Mouse (Mus musculus) liver, embryonic 11.5 days (tissue): ENCODE results near the gene Bub1b. TPM values are rescaled to one million over a fixed set of nuclear protein-coding genes. Genes with fewer than 3 reads are reported as not detected.

ENCODE experiments used
- ATAC-seq: fragments of 200-750 bp; cut with Nextera tagmentation; replicated peaks from 2 replicates; pipeline ENCODE4 v1.8.0; 2017; ENCODE audit warnings: moderate number of reproducible peaks, mild to moderate bottlenecking, moderate TSS enrichment, moderate library complexity; ENCODE audit not compliant: low FRiP score
- DNase-seq: peaks from one replicate; pipeline ENCODE4 v3.0.0-alpha.2; 2017; ENCODE audit warnings: low spot score
- H3K27ac ChIP-seq: fragments of 300-500 bp; sonication (generic); 2 replicates; pipeline ENCODE4 v1.5.1; 2014; ENCODE audit warnings: mild to moderate bottlenecking, low read depth, low read length, control low read depth
- H3K27me3 ChIP-seq: fragments of 300-500 bp; sonication (generic); replicated peaks from 2 replicates; pipeline ENCODE4 v1.6.1; 2014; ENCODE audit warnings: low read length, mixed read lengths; ENCODE audit not compliant: control insufficient read depth, insufficient read depth
- H3K36me3 ChIP-seq: fragments of 300-500 bp; sonication (generic); 2 replicates; pipeline ENCODE4 v1.6.1; 2014; ENCODE audit warnings: mild to moderate bottlenecking, low read length, moderate library complexity, mixed read lengths; ENCODE audit not compliant: control insufficient read depth, insufficient read depth
- H3K4me1 ChIP-seq: fragments of 300-500 bp; sonication (generic); replicated peaks from 2 replicates; pipeline ENCODE4 v1.6.1; 2014; ENCODE audit warnings: low read length, mixed read lengths; ENCODE audit not compliant: control insufficient read depth, insufficient read depth
- H3K4me2 ChIP-seq: fragments of 300-500 bp; sonication (generic); 2 replicates; pipeline ENCODE4 v1.6.1; 2014; ENCODE audit warnings: mild to moderate bottlenecking, control low read depth, moderate library complexity
- H3K4me3 ChIP-seq: fragments of 300-500 bp; sonication (generic); 2 replicates; pipeline ENCODE4 v1.5.1; 2014; ENCODE audit warnings: low read depth, low read length, control low read depth
- H3K9ac ChIP-seq: fragments of 300-500 bp; sonication (generic); 2 replicates; pipeline ENCODE4 v1.6.1; 2014; ENCODE audit warnings: low read depth, low read length, control low read depth
- H3K9me3 ChIP-seq: fragments of 300-500 bp; sonication (generic); 2 replicates; pipeline ENCODE4 v1.6.1; 2016; ENCODE audit warnings: low read length, inconsistent platforms, mixed read lengths; ENCODE audit not compliant: control insufficient read depth
- WGBS: fragments of 180-500 bp; shearing (Covaris S2); extraction: QIAGEN DNeasy Blood & Tissue Kit; methylation state at CpG from one replicate; pipeline ENCODE4 v1.1.7; 2014; 5-methylcytosine and 5-hydroxymethylcytosine counted together
- polyA plus RNA-seq: library from polyadenylated mRNA; unstranded; fragments of >200 nt; fragmentation: Nextera tagmentation; extraction: Ambion mirVana; gene quantifications from 2 replicates; pipeline ENCODE4 v1.2.1, GENCODE M21; 2014

Gene Bub1b
- polyA plus RNA-seq, 1 experiment from 2014 or later, result 97.7 TPM

DNA sequence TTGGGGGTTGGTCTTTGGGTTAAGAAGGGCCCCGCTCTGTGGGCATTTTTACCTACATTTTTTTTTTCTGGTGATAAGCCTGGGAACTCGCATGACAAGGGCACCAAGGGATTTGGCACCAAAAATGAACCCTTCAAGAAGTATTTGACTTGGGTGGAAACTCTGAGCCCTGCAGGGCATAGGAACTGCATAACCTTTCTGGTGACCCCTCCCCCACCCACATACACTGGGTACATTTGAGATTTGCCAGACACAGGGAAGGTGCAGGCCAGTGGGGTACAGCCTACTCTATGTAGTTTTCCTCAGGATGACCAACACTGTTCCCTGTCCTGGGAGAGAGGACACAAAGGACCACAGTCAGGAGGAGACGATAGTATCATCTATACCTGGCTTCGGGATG is 67.6 kb downstream of the Bub1b start:
- Histone ChIP-seq H3K4me3 (no peak overlapping the region), H3K27ac (no peak overlapping the region), H3K36me3 (no peaks in the 10 kb centered on the region), H3K4me1 (peaks cover 41% of the 10 kb centered on the region), H3K9me3 (no peaks in the 10 kb centered on the region), H3K4me2 (no peak overlapping the region), H3K9ac (no peak overlapping the region), H3K27me3 (peaks cover 3% of the 10 kb centered on the region; the same call in 1 of the 2 replicates)
- 82% methylated on average over 4 of the region's 4 CpGs for WGBS
- DNase-seq (no peak), ATAC-seq (no peak)

DNA sequence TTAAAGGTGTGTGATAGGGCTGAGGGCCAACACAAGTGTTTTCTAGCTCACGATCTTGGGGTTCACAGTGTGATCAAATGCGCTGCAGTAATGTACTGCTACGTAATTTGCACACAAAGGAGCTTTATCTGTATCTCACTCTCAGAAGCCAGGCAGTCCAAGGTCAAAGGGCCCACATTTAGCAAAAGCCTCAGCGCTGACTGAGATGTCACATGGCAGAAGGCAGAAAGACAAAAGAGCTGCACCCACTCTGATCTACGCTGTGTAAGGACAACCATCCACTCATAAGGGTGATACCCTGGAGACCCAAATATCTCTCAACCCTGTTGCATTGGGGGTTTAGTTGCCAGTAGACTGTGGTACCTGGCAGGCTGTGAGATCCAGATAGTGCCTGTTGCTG is 69.2 kb downstream of the Bub1b start:
- Histone ChIP-seq H3K36me3 (no peaks in the 10 kb centered on the region), H3K27ac (no peak overlapping the region), H3K27me3 (peaks cover 3% of the 10 kb centered on the region; the same call in 1 of the 2 replicates), H3K9ac (no peak overlapping the region), H3K9me3 (no peaks in the 10 kb centered on the region), H3K4me1 (peaks cover 28% of the 10 kb centered on the region), H3K4me3 (no peak overlapping the region), H3K4me2 (no peak overlapping the region)
- DNase-seq (no peak), ATAC-seq (no peak)
- WGBS, result 59% methylated on average over 5 of the region's 5 CpGs

DNA sequence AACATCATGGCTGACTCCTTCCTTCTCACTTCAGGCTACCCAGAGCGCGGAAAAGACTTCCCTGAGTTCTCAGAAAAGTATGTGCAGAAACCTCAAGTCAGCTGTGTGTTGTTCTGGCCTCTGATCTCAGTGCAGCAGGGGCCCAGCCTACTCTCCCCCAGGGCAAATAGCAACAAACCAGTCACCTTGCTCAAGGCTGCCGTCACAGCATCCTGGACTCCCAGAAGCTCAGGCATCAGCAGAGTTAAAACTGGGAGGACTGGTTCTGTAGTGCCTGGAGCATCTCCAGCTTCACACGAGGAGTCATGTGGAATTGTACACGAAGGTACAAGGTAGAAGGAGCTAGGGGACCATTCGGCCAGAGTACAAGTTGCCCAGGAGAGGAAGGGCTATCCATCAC is 71.2 kb downstream of the Bub1b start:
- H3K27me3 ChIP-seq, result peaks cover 8% of the 10 kb centered on the region
- H3K4me2 ChIP-seq, result no peak overlapping the region
- no peak for ATAC-seq
- DNase-seq, result no peak
- no peak overlapping the region for H3K9ac ChIP-seq
- H3K36me3 ChIP-seq, result no peaks in the 10 kb centered on the region
- 69% methylated on average over 6 of the region's 6 CpGs for WGBS
- H3K4me1 ChIP-seq, result peaks cover 13% of the 10 kb centered on the region
- H3K27ac ChIP-seq, result no peak overlapping the region
- H3K4me3 ChIP-seq, result no peak overlapping the region
- no peaks in the 10 kb centered on the region for H3K9me3 ChIP-seq

DNA sequence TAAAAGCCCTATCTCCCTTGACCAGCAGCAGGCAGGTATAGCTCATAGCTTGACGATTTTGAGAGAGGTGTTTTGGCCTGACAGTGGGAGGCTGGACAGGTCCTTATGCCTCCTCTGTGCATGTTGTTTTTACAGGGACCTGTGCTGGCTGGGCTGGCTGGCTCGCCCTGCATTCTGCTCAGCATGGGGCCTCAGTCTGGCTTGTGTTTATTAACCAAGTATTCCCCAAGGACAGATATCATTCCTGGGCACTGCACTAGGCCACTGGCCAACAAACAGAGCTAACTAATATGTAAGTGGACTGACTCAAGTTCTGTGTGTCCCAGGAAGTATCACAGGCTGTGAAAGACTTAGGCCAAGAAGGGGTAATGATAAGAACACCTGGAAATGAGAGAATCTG is 71.8 kb downstream of the Bub1b start:
- no peak overlapping the region for H3K9ac ChIP-seq
- H3K27ac ChIP-seq, result no peak overlapping the region
- peaks cover 13% of the 10 kb centered on the region for H3K27me3 ChIP-seq
- H3K36me3 ChIP-seq, result no peaks in the 10 kb centered on the region
- H3K4me2 ChIP-seq, result no peak overlapping the region
- H3K4me3 ChIP-seq, result no peak overlapping the region
- ATAC-seq (no peak), DNase-seq (no peak)
- peaks cover 8% of the 10 kb centered on the region for H3K4me1 ChIP-seq
- 49% methylated on average over 2 of the region's 2 CpGs for WGBS
- no peaks in the 10 kb centered on the region for H3K9me3 ChIP-seq

DNA sequence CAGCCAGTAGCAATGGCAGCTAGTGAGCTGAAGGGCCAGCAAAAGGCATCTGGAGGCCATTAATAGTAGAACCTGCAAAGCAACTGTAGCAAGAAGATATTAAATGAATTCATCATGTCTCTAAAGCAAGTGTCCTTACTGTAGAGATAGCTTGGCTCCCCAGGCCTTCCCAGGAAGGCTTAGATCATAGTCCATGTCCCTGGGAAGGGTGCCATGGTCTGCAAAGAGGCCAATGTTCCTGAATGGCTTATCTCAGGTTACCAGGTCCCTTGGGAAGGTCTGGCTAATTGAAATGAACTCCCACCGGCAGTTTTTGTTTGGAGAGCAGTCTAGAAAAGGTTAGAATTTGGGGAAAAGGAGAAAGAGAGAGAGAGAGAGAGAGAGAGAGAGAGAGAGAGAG is 73.7 kb downstream of the Bub1b start:
- H3K9me3 ChIP-seq, result no peaks in the 10 kb centered on the region
- H3K4me1 ChIP-seq, result peaks cover 6% of the 10 kb centered on the region
- no peak overlapping the region for H3K4me3 ChIP-seq
- no peak overlapping the region for H3K4me2 ChIP-seq
- H3K27ac ChIP-seq, result no peak overlapping the region
- WGBS, result 55% methylated on average over 1 of the region's 1 CpGs
- no peak for DNase-seq
- no peak overlapping the region for H3K9ac ChIP-seq
- H3K36me3 ChIP-seq, result no peaks in the 10 kb centered on the region
- ATAC-seq, result no peak
- peaks cover 30% of the 10 kb centered on the region for H3K27me3 ChIP-seq

DNA sequence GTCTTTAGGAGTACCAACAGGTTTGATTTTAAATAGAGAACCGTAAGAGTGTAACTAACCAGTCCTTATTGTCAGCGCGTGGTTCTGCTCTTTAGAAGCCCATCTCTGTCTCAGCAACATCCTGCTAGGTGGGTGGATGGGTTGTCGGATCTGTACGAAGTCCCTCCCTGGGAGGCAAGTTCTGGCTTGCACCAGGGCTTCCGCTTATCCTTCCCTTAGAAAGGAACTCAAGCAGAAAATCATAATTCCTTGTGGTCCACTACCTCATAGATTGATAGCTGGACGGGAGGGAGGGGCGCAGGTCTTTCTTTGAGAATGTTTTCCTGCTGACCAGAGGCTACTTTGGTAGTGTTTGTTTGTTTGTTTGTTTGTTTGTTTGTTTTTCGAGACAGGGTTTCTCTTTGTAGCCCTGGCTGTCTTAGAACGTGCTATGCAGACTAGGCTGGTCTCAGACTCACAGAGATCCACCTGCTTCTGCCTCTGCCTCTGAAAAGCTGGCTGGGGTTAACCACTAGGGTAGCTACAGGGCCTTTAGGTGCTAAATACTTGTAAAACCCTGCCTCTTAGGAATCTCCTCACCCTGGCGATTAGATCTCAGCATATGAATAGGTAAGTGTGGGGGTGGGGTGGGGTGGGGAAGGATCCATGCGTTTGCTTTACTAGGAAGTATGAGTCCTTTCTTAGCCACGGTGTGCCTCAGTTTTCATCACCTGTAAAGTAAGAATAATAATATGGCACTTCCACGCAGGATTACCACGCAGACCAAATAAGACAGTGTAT is 75.9 kb downstream of the Bub1b start:
- no peak overlapping the region for H3K4me3 ChIP-seq
- WGBS, result 28% methylated on average over 15 of the region's 15 CpGs
- H3K9ac ChIP-seq, result no peak overlapping the region
- no peaks in the 10 kb centered on the region for H3K36me3 ChIP-seq
- DNase-seq (no peak), ATAC-seq (no peak)
- H3K27ac ChIP-seq, result no peak overlapping the region
- no peak overlapping the region for H3K4me2 ChIP-seq
- peaks cover 47% of the 10 kb centered on the region for H3K27me3 ChIP-seq
- no peaks in the 10 kb centered on the region for H3K9me3 ChIP-seq
- peaks cover 14% of the 10 kb centered on the region for H3K4me1 ChIP-seq

DNA sequence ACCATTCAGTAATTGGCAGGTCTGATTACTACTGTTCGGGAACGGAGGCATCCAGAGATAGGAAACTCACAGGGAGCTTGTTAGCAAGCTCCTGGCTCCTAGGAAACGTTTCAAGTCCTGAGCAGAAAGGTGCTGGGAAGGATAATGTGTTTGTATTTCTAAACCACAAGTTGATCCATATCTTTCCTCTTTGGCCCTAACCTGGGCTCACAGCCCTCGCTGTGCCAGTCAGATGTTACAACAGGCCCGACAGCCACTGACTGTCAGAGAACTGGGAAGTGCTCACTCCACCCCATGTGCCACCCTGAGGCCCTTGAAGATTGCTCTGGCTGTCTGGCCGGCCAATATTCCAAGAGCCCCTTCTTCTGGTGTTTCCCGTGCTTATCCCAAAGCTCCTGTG is 76.5 kb downstream of the Bub1b start:
- WGBS, result 17% methylated on average over 7 of the region's 7 CpGs
- Histone ChIP-seq H3K36me3 (no peaks in the 10 kb centered on the region), H3K9ac (no peak overlapping the region), H3K9me3 (no peaks in the 10 kb centered on the region), H3K4me2 (no peak overlapping the region), H3K4me1 (peaks cover 14% of the 10 kb centered on the region), H3K27me3 (peaks cover 52% of the 10 kb centered on the region), H3K27ac (no peak overlapping the region), H3K4me3 (no peak overlapping the region)
- no peak for DNase-seq
- no peak for ATAC-seq

DNA sequence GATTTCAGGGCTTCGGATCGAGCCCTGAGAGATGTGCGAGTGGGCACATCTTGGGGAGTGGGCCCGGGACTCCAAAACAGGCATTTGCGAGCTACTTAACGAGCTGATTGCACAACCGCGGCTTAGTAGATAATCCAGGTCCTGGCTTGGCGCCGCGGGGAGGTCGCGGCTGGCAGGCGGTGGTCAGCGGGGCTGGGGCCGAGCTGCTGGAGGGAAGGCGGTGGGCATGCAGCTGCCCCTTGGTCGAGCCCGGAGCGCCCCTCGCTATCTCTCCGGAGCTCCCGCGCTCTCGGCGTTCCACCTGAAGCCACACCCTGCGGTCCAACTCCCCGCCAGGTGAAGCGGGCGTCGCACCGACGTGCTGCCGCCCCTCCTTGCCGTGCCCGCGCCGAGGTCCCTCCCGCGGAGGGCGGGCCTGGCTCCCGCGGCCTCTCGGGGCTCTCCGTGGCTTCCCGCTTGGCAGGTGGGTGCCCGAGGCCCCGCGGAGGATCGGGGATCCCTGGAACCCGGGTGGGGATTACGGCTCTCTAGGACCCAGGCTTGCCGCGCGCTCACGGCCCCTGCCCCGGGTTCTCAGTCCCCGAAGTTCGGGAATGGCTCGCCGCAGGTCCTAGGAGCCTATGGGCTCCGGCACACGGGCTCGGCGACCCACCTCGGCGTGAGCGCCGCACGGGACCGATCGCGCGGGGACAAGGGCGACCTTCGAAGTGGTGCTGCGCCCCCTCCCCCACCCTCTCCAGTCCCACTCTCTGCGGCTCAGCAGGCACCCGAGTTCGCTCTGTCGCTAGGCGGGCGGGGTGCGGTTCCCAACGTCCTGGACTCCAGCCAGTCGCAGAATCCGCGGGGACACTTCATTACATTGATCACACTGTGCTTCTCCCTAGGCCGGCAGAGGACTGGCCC is 79.1 kb downstream of the Bub1b start:
- H3K27ac ChIP-seq, result no peak overlapping the region
- H3K9me3 ChIP-seq, result no peaks in the 10 kb centered on the region
- peak overlapping the region; percentile 98 for H3K4me2 ChIP-seq
- H3K4me1 ChIP-seq, result peaks cover 14% of the 10 kb centered on the region
- peak overlapping the region; percentile 60 for H3K4me3 ChIP-seq
- no peaks in the 10 kb centered on the region for H3K36me3 ChIP-seq
- 2% methylated on average over 89 of the region's 89 CpGs for WGBS
- peak; percentile 56 for ATAC-seq
- peak overlapping the region; percentile 65 for H3K9ac ChIP-seq
- peaks cover 54% of the 10 kb centered on the region for H3K27me3 ChIP-seq
- no peak for DNase-seq
